Mouse (Mus musculus): ENCODE measurements around the gene Ly6g6e.

DNA sequence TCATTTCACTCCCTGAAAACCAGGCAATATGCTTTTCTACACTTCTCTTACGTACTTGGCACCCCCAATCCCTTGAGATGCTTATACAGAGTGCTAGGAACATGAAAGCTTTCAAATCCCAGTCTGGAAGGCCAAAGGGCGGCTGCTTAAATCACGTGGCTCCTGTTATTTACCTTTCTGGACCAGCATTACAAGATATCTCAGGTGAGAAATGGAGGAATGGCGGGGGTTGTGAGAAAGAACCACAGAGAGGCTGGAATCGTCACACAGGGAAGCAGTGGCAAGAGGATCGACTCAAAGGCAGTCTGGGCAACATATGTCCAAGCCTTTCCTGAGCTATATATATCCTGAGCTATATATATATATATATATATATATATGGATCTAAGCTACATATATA is 48.9 kb downstream of the Ly6g6e start:
- TF ChIP-seq POLR2A (IDR thresholded peaks at IDR 0.05; ENCODE audit: insufficient read depth, low read length): no peak
- TF ChIP-seq CTCF (IDR thresholded peaks at IDR 0.05; ENCODE audit: low read depth, low read length): no peak
- TF ChIP-seq EP300 (IDR thresholded peaks at IDR 0.05; ENCODE audit: insufficient read depth, low read depth, low read length): no peak
